Mouse (Mus musculus): ENCODE measurements around the gene Efs. TPM values are rescaled to one million over a fixed set of nuclear protein-coding genes. Genes with fewer than 3 reads are reported as not detected.
"Not testable (repeated sequence)": the region's sequence is repeated elsewhere in the genome, so short reads cannot be mapped to it uniquely, and the experiment has no call there.

Efs gene
- polyA plus RNA-seq (2015; fragmentation: Nextera tagmentation; extraction: Ambion mirVana) = 6.5 and 7.1 TPM in 2 replicates

DNA sequence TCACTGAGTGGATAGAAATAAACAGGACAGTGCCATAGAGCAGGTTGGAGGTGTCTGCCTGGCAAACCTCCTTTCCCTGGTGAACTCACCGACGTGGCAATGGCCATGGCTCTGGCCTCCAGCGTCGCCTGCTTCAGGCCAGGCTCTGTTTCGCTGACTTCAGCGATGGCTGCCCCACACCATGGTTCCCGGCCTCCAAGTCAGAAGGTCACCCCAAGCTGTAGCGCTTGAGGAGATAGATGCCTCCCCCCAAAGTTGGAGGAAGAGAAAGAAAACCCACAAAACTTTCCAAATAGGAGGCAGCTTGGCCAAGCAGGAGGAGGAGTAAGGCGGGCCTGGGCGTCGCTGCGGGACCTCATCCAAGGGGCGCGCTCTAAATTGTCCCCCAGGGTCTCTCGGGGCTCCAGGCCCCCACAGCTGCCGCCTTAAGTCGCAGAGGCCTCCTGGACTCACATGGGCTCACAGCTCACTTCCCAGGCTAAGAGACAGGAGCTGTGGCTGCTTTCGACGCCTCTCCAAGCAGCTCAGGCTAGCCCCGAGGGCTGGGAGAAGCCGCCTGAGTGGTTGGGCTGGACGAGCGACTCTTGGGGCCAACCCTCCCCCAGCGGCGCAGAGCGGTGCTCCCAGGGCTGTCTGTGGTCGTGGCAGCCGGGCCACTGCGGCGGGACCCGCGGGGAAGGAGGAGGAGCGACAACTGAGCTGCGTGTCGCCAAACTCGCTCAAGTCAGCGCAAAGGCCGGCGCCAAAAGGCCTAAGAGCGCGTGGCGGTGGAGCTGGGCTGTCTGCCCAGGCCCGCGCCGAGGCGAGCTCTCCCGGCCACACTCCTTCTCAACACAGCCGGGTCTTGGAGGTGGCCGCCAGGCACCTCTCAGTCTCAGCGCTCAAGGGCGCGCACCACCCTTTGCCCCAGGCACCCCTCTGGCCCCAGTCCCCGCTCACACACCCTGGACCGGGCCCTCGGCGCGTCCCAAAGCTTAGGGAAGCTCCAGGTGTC is at the start of gene Efs:
Gene Efs, minus strand, starts transcription at position 778 of the 994 bp plus-strand sequence.
- H3K4me2 ChIP-seq (replicated peaks; ENCODE audit: low read depth) = peak within 1 kb of the TSS; percentile 76
- peaks cover 21% of the 10 kb centered on the region for H3K27me3 ChIP-seq (replicated peaks; ENCODE audit: control insufficient read depth, insufficient read depth, low read length)
- ATAC-seq = peak; percentile 58
- H3K9ac ChIP-seq (ENCODE audit: low read depth, low read length) = peak within 1 kb of the TSS; percentile 68
- 0 out of 2 replicates have a peak, but pooled peaks cover 2% of the 10 kb centered on the region for H3K4me1 ChIP-seq (replicated peaks; ENCODE audit: control insufficient read depth, insufficient read depth, low read length)
- TF ChIP-seq CTCF (IDR thresholded peaks at IDR 0.05; ENCODE audit: low read depth) = no peak
- peak within 1 kb of the TSS; percentile 51 for H3K4me3 ChIP-seq (ENCODE audit: low read depth, low read length)
- H3K36me3 ChIP-seq (ENCODE audit: control insufficient read depth, insufficient read depth) = no peaks in the 10 kb centered on the region
- no peaks in the 10 kb centered on the region for H3K9me3 ChIP-seq (ENCODE audit: control insufficient read depth)
- WGBS = 7% methylated on average over 53 of the region's 57 CpGs
- H3K27ac ChIP-seq (ENCODE audit: low read depth, low read length) = peak within 1 kb of the TSS; percentile 87

DNA sequence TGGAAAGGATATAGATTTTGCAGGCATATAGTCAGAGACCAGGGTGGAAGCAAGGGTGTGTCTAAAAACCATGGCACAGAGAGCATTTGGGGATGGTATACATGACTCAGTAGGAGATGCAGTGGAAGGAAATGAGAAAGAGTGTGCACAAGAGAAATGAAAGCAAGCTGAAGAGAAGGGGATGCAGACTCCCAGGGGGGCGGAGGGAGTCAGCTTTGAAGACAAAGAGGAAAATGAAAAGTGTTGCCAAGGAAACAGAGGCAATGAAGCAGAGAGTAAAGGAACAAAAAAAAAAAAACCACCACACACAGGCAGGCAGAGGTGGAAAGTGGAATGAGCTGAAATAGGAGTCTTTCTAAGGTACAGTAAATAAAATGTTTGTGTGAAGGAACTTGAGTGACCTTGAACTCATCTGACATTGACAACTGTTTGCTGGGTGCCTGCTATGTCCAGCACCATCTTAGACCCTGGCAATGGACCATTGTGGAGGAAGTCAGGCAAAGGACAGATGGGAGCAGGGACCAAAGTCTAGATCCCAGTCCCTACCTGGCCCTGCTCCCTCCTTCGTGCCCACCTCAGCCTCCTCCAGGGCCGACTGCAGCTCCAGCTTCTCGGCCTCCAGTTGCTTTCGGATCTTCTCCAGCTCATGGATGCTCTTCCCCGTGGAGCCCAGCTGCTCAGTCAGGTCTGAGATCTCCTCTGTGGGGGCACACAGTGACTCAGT is 48.3 kb upstream of the Efs start:
- H3K4me1 ChIP-seq (replicated peaks; ENCODE audit: control insufficient read depth, insufficient read depth, low read length) = no peaks in the 10 kb centered on the region
- H3K9ac ChIP-seq (ENCODE audit: low read depth, low read length) = no peak overlapping the region
- no peak overlapping the region for H3K4me2 ChIP-seq (replicated peaks; ENCODE audit: low read depth)
- no peaks in the 10 kb centered on the region for H3K27me3 ChIP-seq (replicated peaks; ENCODE audit: control insufficient read depth, insufficient read depth, low read length)
- H3K36me3 ChIP-seq (ENCODE audit: control insufficient read depth, insufficient read depth) = no peaks in the 10 kb centered on the region
- no peak overlapping the region for H3K4me3 ChIP-seq (ENCODE audit: low read depth, low read length)
- ATAC-seq = no peak
- no peak overlapping the region for H3K27ac ChIP-seq (ENCODE audit: low read depth, low read length)
- WGBS = 89% methylated on average over 6 of the region's 6 CpGs
- no peak for TF ChIP-seq CTCF (IDR thresholded peaks at IDR 0.05; ENCODE audit: low read depth)
- no peaks in the 10 kb centered on the region for H3K9me3 ChIP-seq (ENCODE audit: control insufficient read depth)

DNA sequence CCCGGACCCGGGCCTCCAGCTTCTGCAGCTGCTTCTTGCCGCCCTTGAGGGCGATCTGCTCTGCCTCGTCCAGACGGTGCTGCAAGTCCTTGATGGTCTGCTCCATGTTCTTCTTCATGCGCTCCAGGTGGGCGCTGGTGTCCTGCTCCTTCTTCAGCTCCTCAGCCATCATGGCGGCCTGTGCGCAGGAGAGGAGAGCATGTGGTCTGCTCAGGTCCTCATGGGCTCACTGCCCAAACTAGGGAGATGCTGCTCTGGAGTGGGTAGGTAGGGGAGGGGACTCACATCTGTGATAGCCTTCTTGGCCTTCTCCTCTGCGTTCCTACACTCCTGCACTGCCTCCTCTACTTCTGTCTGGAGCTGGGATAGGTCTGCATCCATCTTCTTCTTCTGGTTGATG is 46.9 kb upstream of the Efs start:
- not testable (repeated sequence) for H3K27ac ChIP-seq (ENCODE audit: low read depth, low read length); H3K27me3 ChIP-seq (replicated peaks; ENCODE audit: control insufficient read depth, insufficient read depth, low read length); H3K36me3 ChIP-seq (ENCODE audit: control insufficient read depth, insufficient read depth); H3K4me3 ChIP-seq (ENCODE audit: low read depth, low read length); ATAC-seq; H3K4me1 ChIP-seq (replicated peaks; ENCODE audit: control insufficient read depth, insufficient read depth, low read length); H3K9ac ChIP-seq (ENCODE audit: low read depth, low read length); H3K9me3 ChIP-seq (ENCODE audit: control insufficient read depth); H3K4me2 ChIP-seq (replicated peaks; ENCODE audit: low read depth)
- WGBS = 79% methylated on average over 6 of the region's 11 CpGs

DNA sequence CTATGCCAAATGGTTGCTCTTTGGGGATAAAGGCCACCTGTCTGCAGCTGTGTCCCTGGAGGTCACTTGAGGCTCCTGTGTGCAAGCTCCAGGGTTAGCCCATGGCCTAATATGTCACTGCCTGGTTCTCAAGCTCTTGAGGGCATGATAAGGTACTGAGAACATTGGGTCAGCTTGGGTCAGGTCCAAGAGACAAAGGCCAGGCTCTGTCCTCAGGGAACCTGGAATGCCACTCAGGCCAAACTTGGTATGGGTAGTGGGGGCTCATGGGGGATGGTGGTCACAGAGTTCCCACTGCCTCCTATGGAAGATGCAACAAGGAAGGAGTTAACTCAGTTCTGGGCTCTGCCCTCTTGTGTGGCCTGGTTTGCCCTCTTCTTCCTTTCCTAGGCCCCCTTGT is 42.4 kb upstream of the Efs start:
- no peak overlapping the region for H3K4me3 ChIP-seq (ENCODE audit: low read depth, low read length)
- H3K9ac ChIP-seq (ENCODE audit: low read depth, low read length) = no peak overlapping the region
- H3K4me2 ChIP-seq (replicated peaks; ENCODE audit: low read depth) = no peak overlapping the region
- no peaks in the 10 kb centered on the region for H3K9me3 ChIP-seq (ENCODE audit: control insufficient read depth)
- no peak overlapping the region for H3K27ac ChIP-seq (ENCODE audit: low read depth, low read length)
- H3K27me3 ChIP-seq (replicated peaks; ENCODE audit: control insufficient read depth, insufficient read depth, low read length) = no peaks in the 10 kb centered on the region
- no peaks in the 10 kb centered on the region for H3K36me3 ChIP-seq (ENCODE audit: control insufficient read depth, insufficient read depth)
- TF ChIP-seq CTCF (IDR thresholded peaks at IDR 0.05; ENCODE audit: low read depth) = no peak
- no peaks in the 10 kb centered on the region for H3K4me1 ChIP-seq (replicated peaks; ENCODE audit: control insufficient read depth, insufficient read depth, low read length)
- ATAC-seq = no peak

GRCm38 (mm10) chr14:54967874-54968273 is 41.9 kb upstream of the Efs start:
- Histone ChIP-seq H3K4me3 (ENCODE audit: low read depth, low read length) (no peak overlapping the region), H3K9me3 (ENCODE audit: control insufficient read depth) (no peaks in the 10 kb centered on the region), H3K27ac (ENCODE audit: low read depth, low read length) (no peak overlapping the region), H3K27me3 (replicated peaks; ENCODE audit: control insufficient read depth, insufficient read depth, low read length) (no peaks in the 10 kb centered on the region), H3K9ac (ENCODE audit: low read depth, low read length) (no peak overlapping the region), H3K4me2 (replicated peaks; ENCODE audit: low read depth) (no peak overlapping the region), H3K4me1 (replicated peaks; ENCODE audit: control insufficient read depth, insufficient read depth, low read length) (no peaks in the 10 kb centered on the region), H3K36me3 (ENCODE audit: control insufficient read depth, insufficient read depth) (no peaks in the 10 kb centered on the region)
- TF ChIP-seq CTCF (IDR thresholded peaks at IDR 0.05; ENCODE audit: low read depth) = no peak
- no peak for ATAC-seq
- WGBS = 89% methylated on average over 3 of the region's 3 CpGs

GRCm38 (mm10) chr14:54966320-54966977 is 40.5 kb upstream of the Efs start, which contains the start of gene Myh6:
Gene Myh6 (minus strand): TSS chr14:54966927.
- Histone ChIP-seq H3K4me1 (replicated peaks; ENCODE audit: control insufficient read depth, insufficient read depth, low read length) (no peaks in the 10 kb centered on the region), H3K36me3 (ENCODE audit: control insufficient read depth, insufficient read depth) (no peaks in the 10 kb centered on the region), H3K4me3 (ENCODE audit: low read depth, low read length) (no peak within 1 kb of the TSS), H3K27ac (ENCODE audit: low read depth, low read length) (no peak within 1 kb of the TSS), H3K27me3 (replicated peaks; ENCODE audit: control insufficient read depth, insufficient read depth, low read length) (no peaks in the 10 kb centered on the region), H3K9me3 (ENCODE audit: control insufficient read depth) (no peaks in the 10 kb centered on the region), H3K9ac (ENCODE audit: low read depth, low read length) (no peak within 1 kb of the TSS), H3K4me2 (replicated peaks; ENCODE audit: low read depth) (no peak within 1 kb of the TSS)
- TF ChIP-seq CTCF (IDR thresholded peaks at IDR 0.05; ENCODE audit: low read depth) = no peak
- ATAC-seq = no peak
- WGBS = 64% methylated on average over 7 of the region's 7 CpGs

Data from intestine, postnatal 0 days (tissue).